Mouse (Mus musculus) adrenal gland, postnatal 10 days (tissue): ENCODE results near the gene Ctss. TPM values are rescaled to one million over a fixed set of nuclear protein-coding genes. Genes with fewer than 3 reads are reported as not detected.
A peak's percentile ranks its signal among the peaks of the same experiment; 100 is the strongest.
"Not testable (repeated sequence)": the region's sequence is repeated elsewhere in the genome, so short reads cannot be mapped to it uniquely, and the experiment has no call there.

Source experiments
- DNase-seq: peaks from one replicate; pipeline ENCODE4 v3.0.0; 2021; ENCODE audit warnings: mixed read lengths
- total RNA-seq, 2 experiments: library from RNA; stranded (reverse); gene quantifications; 2 replicates each; pipeline ENCODE4 v1.2.3; 2021

The Ctss gene
- total RNA-seq, 2 experiments from 2014 or later = 18.8 to 23.5 TPM

DNA sequence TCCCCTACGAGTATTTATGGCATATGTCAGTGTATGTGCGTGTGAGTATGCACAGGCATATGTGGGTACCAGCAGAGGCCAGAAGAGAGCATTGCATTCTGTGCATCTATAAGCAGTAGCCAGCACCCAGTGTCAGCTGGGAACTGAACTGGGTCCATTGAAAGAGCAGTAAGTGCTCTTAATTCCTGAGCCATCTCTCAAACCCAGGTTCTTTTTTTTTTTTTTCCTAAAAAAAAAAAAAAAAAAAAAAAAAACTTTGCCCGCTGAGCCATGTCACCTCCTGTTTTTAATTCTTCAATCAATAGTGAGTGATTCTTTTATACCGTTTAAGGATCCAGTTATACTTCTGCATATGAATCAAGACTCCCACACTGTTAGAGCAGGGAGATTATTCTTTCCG lies 6.8 kb downstream of the Ctss start:
- no peak for DNase-seq

DNA sequence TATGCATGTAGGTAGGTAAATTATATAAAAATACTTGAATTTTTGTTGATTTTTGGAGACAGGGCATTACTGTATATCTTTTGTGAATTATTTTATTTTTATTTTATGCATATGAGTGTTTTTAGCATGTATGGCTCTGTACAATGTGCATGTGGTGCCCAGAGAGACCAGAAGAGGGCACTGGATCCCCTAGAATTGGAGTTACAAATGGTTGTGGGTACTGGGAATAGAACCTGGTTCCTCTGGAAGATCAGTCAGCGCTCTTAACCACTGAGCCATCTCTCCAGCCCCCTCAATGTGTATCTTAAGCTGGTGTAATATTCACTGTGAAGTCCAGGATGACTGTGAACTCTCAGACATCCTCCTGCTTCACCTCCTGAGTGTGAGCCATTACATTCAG lies 8.3 kb downstream of the Ctss start:
- no peak for DNase-seq

DNA sequence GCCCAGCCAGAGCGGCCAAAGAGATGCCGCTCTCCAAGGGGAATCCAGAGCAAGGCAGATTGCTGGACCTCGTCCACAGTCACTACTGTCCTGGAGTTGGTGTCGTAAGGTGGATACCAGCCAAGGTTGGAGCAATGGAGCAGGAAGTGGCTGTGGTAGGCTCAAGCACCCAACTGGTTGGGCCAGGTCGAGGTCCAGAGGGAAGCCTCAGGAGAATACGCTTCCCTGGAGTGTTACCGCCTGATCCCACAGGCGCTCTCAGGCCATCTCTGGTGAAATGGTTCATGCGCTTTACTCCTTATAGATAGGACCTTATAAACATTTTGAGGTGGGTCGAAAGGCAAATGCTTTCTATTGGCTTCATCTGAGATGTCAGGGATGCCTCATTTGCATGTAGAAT lies 12.3 kb downstream of the Ctss start:
- no peak for DNase-seq

DNA sequence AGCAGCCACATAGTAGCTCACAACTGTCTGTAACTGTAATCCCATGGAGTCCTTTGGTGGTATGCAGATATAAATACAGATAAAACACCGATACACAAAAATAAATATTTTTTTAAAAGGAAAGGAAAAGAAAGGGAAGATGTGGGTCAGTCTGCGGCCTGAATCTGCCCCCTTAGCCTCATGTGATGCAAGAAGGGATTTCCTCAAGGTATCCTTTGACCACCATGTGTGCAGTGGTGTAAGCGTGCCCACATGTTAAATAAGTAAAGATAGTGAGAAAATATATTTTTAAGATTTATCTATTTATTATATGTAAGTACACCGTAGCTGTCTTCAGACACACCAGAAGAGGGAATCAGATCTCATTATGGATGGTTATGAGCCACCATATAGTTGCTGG lies 13.3 kb downstream of the Ctss start:
- DNase-seq = no peak

GRCm38 (mm10) chr3:95541186-95541585 lies 14.6 kb downstream of the Ctss start:
- DNase-seq = not testable (repeated sequence)

DNA sequence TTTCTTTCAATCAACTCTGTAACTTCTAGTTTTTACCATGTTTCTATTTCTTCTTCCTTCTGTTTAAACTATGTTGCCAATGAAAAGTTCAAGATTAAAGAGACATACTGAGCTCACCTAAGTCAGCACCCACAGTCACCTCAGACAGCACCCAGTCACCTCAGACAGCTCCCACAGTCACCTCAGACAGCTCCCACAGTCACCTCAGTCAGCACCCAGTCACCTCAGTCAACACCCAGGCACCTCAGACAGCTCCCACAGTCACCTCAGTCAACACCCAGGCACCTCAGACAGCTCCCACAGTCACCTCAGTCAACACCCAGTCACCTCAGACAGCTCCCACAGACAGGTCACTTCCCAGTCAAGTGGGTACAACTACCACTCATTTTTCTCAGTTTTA lies 15.6 kb downstream of the Ctss start:
- DNase-seq = no peak

DNA sequence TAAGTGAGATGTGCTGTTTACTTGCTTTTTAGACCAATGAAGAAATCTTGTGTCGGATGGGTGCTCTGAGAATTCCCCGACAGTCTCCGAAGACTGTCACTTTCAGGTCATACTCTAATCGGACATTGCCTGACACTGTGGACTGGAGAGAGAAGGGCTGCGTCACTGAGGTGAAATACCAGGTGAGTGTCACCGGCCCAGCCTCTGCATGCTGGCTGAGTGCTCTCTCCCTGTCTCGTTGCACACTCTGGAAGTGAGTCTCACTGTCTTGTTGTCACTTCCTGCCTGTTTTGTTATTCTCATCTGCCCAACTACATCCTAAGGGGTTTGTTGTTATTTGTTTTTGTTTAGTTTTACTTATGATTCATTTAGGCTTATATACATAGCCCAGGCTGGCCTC lies 16.4 kb downstream of the Ctss start:
- no peak for DNase-seq

DNA sequence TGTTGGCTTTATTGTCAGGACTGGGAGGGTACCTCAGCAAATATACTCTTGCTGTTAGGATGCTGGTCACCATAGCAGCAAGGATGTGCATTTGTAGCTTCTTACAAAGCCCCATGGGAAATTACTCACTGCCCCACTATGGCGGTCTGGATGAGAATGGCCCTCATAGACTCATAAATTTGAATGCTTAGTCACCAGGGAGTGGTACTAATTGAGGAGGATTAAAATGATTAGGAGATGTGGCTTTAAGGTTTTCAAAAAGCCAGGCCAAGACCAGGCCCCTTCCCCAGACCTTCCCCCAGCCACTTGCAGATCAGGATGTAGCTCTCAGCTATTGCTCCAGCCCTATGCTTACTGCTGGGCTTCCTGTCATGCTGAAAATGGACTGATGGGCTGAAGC lies 23.6 kb downstream of the Ctss start:
- DNase-seq = no peak

DNA sequence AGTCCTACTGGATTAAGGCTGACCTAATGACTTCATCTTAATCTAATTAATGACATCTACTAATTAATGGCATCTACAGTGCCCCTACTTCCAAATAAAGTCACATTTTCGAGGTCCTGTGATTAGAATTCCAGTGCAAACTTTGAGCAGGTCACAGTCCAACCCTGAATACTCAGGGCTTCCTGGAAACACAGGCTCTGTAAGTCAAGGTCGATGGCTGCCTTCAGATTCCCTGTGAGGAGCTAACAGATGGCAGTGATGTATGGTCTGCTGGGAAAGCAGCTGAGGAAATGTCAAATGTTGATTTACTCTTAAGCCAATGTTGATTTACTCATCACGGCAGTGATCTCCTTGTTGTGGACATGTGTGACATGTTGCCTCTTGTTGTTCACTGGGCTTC lies 27.4 kb downstream of the Ctss start:
- peak; percentile 12 for DNase-seq

GRCm38 (mm10) chr3:95559437-95559836 lies 32.9 kb downstream of the Ctss start, which contains the start of gene Hormad1:
Hormad1 (plus strand) TSS chr3:95559677.
- DNase-seq = no peak

DNA sequence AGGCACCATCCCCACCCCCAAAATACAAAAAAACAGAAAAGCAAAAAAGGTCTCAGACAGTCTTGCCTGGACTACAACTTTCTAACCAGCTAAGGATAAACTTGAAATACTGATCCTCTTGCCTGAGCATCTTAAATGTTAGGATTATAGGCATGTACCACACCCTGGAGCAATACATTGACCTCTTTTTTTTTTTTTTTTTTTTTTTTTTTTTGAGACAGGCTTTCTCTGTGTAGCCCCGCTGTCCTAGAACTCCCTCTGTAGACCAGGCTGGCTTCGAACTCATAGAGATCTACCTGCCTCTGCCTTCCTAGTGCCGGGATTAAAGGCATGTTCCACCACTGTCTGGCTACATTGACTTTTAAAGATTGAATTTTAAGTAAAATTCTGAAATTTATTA lies 34.2 kb downstream of the Ctss start:
- no peak for DNase-seq

- DNase-seq = no peak
Observed at GRCm38 (mm10) chr3:95561826-95562225, 35.2 kb downstream of the Ctss start.

GRCm38 (mm10) chr3:95569585-95569984 lies 43.0 kb downstream of the Ctss start:
- no peak for DNase-seq

DNA sequence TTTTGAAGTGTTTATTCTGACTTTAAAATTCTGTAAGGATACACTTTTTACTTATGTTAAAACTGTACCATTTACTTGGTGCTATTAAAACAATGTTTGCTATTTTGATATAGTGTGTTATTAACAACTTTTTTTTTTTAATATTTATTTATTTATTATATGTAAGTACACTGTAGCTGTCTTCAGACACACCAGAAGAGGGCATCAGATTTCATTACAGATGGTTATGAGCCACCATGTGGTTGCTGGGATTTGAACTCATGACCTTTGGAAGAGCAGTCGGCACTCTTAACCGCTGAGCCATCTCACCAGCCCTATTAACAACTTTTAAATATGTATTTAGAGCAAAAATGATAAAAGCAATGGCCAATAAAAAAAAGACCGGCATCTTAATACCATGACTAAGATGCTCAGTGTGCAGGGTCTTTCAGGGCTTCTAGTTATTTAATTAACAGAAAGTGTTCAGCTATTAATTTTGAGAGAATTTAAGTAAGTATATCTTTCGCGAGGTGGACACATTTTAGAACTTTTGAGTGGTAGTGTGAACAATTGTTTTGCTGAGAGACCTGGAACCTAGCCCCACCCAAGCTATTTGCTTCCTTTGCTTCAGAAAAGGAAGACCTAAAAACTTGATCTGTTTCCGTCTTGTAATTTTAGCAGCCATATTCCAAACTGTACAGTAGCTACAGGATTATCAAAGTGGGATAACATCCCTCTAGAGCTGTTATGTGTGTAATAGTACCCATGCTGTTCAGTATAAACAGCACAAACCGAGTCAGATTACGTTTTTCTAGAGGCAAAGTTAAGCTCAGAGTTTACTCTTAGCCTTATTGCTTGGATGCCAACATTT lies 61.4 kb downstream of the Ctss start:
- no peak for DNase-seq

GRCm38 (mm10) chr3:95588604-95589086 lies 62.1 kb downstream of the Ctss start, which contains the start of gene Golph3l:
Golph3l (plus strand) TSS chr3:95588934.
- peak; percentile 94 for DNase-seq

DNA sequence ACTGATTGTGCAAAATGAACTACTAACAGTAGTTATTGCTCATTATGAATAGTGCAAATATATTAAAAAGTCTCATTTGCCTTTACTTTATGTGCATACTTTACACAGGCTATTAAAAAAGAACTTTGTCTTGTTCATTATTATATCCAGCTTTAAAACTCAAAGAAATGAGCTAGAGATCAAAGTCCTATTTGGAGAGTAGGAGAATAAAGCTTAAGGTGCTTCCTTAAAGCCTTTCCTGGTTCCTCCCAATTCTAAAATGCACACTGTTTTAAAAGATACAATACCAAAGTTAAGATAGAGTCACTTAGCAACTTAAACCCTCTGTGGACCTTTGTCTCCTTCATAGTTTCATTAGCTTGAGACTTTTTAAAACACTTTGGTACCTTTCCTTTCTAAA lies 72.1 kb downstream of the Ctss start:
- no peak for DNase-seq

- no peak for DNase-seq
Observed at GRCm38 (mm10) chr3:95601287-95601686, 74.7 kb downstream of the Ctss start.

Other genes starting within 250 kb of the Ctss start
- gene Mindy1, start 245.4 kb upstream of the Ctss start, total RNA-seq = 10 to 100 TPM; 71.2 to 78.1 TPM
- gene Prune1, start 244.7 kb upstream of the Ctss start, total RNA-seq = 10 to 100 TPM; 22.2 to 27.9 TPM
- gene Anxa9, start 219.6 kb upstream of the Ctss start, total RNA-seq = 1 to 10 TPM; 1.1 to 1.3 TPM
- 100 to 1,000 TPM; 138 to 147 TPM for gene Cers2, start 212.0 kb upstream of the Ctss start, total RNA-seq
- 10 to 100 TPM; 23.8 to 30.8 TPM for gene Setdb1, start 169.6 kb upstream of the Ctss start, total RNA-seq
- gene 4930558C23Rik, start 123.9 kb upstream of the Ctss start, total RNA-seq = not detected
- gene Arnt, start 92.4 kb upstream of the Ctss start, total RNA-seq = 10 to 100 TPM; 53.4 to 64.5 TPM
- 10 to 100 TPM; 15.1 to 58.9 TPM for gene Ctsk, start 27.5 kb upstream of the Ctss start, total RNA-seq
- gene Hormad1, start 32.9 kb downstream of the Ctss start, total RNA-seq = not detected
- 10 to 100 TPM; 31.9 to 35.4 TPM for gene Golph3l, start 62.1 kb downstream of the Ctss start, total RNA-seq
- gene Ensa, start 98.2 kb downstream of the Ctss start, total RNA-seq = 10 to 100 TPM; 67.8 to 68.1 TPM
- gene Mcl1, start 132.0 kb downstream of the Ctss start, total RNA-seq = 100 to 1,000 TPM; 116 to 144 TPM
- gene Adamtsl4, start 161.1 kb downstream of the Ctss start, total RNA-seq = 10 to 100 TPM; 13.3 to 13.4 TPM
- 100 to 1,000 TPM; 139 to 162 TPM for gene Ecm1, start 212.8 kb downstream of the Ctss start, total RNA-seq
- gene Tars2, start 233.4 kb downstream of the Ctss start, total RNA-seq = 10 to 100 TPM; 40.8 to 51.6 TPM